Mouse (Mus musculus) thymus, postnatal 4 days (tissue): ENCODE measurements around the gene Magohb.
"Not testable (repeated sequence)": the region's sequence is repeated elsewhere in the genome, so short reads cannot be mapped to it uniquely, and the experiment has no call there.

ENCODE experiments used
- DNase-seq: peaks from one replicate; pipeline ENCODE4 v3.0.0; 2021

Magohb gene

GRCm38 (mm10) chr6:131292991-131293788, at the start of gene Magohb:
Gene Magohb, minus strand, starts transcription at chr6:131293244.
- peak; percentile 95 for DNase-seq

- DNase-seq: no peak
Measured at GRCm38 (mm10) chr6:131340082-131340481, 47.0 kb upstream of the Magohb start.

GRCm38 (mm10) chr6:131339309-131339708, 46.3 kb upstream of the Magohb start:
- no peak for DNase-seq

GRCm38 (mm10) chr6:131338787-131339186, 45.7 kb upstream of the Magohb start:
- no peak for DNase-seq

- no peak for DNase-seq
Measured at GRCm38 (mm10) chr6:131327076-131327475, 34.0 kb upstream of the Magohb start.

GRCm38 (mm10) chr6:131321854-131322639, 29.0 kb upstream of the Magohb start:
- DNase-seq: no peak

GRCm38 (mm10) chr6:131316155-131317101, 23.4 kb upstream of the Magohb start:
- DNase-seq: no peak

- DNase-seq: no peak
Measured at GRCm38 (mm10) chr6:131308031-131308430, 15.0 kb upstream of the Magohb start.

- DNase-seq: no peak
Measured at GRCm38 (mm10) chr6:131304776-131305175, 11.7 kb upstream of the Magohb start.

- no peak for DNase-seq
Measured at GRCm38 (mm10) chr6:131298531-131298930, 5.5 kb upstream of the Magohb start.

GRCm38 (mm10) chr6:131294435-131295112, 1.5 kb upstream of the Magohb start:
- no peak for DNase-seq

- no peak for DNase-seq
Measured at GRCm38 (mm10) chr6:131293916-131294315, 872 bp upstream of the Magohb start.

GRCm38 (mm10) chr6:131292276-131292990, 611 bp downstream of the Magohb start:
- DNase-seq: no peak

- peak; percentile 38 for DNase-seq
Measured at GRCm38 (mm10) chr6:131290430-131290829, 2.6 kb downstream of the Magohb start.

GRCm38 (mm10) chr6:131278160-131278559, 14.9 kb downstream of the Magohb start:
- DNase-seq: not testable (repeated sequence)

GRCm38 (mm10) chr6:131276659-131277058, 16.4 kb downstream of the Magohb start:
- no peak for DNase-seq

- no peak for DNase-seq
Measured at GRCm38 (mm10) chr6:131272311-131272710, 20.7 kb downstream of the Magohb start.

GRCm38 (mm10) chr6:131270312-131270711, 22.7 kb downstream of the Magohb start:
- no peak for DNase-seq

- DNase-seq: no peak
Measured at GRCm38 (mm10) chr6:131269599-131269998, 23.4 kb downstream of the Magohb start.

- DNase-seq: no peak
Measured at GRCm38 (mm10) chr6:131264175-131264574, 28.9 kb downstream of the Magohb start.

GRCm38 (mm10) chr6:131262778-131263177, 30.3 kb downstream of the Magohb start:
- no peak for DNase-seq

- no peak for DNase-seq
Measured at GRCm38 (mm10) chr6:131262009-131262408, 31.0 kb downstream of the Magohb start.
